Mouse (Mus musculus) spleen, adult 2 months (tissue): ENCODE measurements at regions not wholly inside any gene's neighbourhood (a gene's known extent, or its start where the extent isn't known, plus 50 kb on each side); places are given as distances from the start of the nearest gene placed in this dataset.

Source experiments
- DNase-seq, 2 experiments: peaks; one replicate each; pipeline versions ENCODE4 v3.0.0 to v3.0.0-alpha.2; 2012 to 2021; ENCODE audit warnings: low spot score in 2 of 2, low read depth in 1 of 2
- H3K27ac ChIP-seq: fragments of 200-500 bp; 2 replicates; pipeline ENCODE4 v1.5.1; 2012; ENCODE audit warnings: low read length, inconsistent platforms; ENCODE audit not compliant: insufficient read depth
- H3K27me3 ChIP-seq: fragments of 200-500 bp; 2 replicates; pipeline ENCODE4 v1.6.1; 2012; ENCODE audit warnings: mild to moderate bottlenecking, moderate library complexity, low read length, inconsistent platforms; ENCODE audit not compliant: control insufficient read depth, insufficient read depth
- H3K36me3 ChIP-seq: fragments of 200-500 bp; 2 replicates; pipeline ENCODE4 v1.6.1; 2012; ENCODE audit warnings: mild to moderate bottlenecking, low read length, inconsistent platforms; ENCODE audit not compliant: control insufficient read depth, insufficient read depth
- H3K4me1 ChIP-seq: fragments of 200-500 bp; 2 replicates; pipeline ENCODE4 v1.6.1; 2011; ENCODE audit warnings: inconsistent platforms; ENCODE audit not compliant: control insufficient read depth, insufficient read depth, insufficient read length
- H3K4me3 ChIP-seq: fragments of 200-500 bp; 2 replicates; pipeline ENCODE4 v1.5.1; 2011; ENCODE audit warnings: mild to moderate bottlenecking, inconsistent platforms; ENCODE audit not compliant: insufficient read depth, insufficient read length; ENCODE audit errors: extremely low read depth
- CTCF ChIP-seq: fragments of 200-500 bp; IDR thresholded peaks from 2 replicates; pipeline ENCODE4 v1.5.1; 2011; ENCODE audit warnings: mild to moderate bottlenecking, inconsistent platforms; ENCODE audit not compliant: insufficient read depth, insufficient read length, insufficient replicate concordance; ENCODE audit errors: extremely low read depth
- POLR2A ChIP-seq: fragments of 200-500 bp; IDR thresholded peaks from 2 replicates; pipeline ENCODE4 v1.6.1; 2011; ENCODE audit warnings: low read depth, low read length, inconsistent platforms
- WGBS: fragments of 180-500 bp; shearing (Covaris S2); methylation state at CpG from one replicate; pipeline ENCODE4 v1.1.7; 2018; 5-methylcytosine and 5-hydroxymethylcytosine counted together

DNA sequence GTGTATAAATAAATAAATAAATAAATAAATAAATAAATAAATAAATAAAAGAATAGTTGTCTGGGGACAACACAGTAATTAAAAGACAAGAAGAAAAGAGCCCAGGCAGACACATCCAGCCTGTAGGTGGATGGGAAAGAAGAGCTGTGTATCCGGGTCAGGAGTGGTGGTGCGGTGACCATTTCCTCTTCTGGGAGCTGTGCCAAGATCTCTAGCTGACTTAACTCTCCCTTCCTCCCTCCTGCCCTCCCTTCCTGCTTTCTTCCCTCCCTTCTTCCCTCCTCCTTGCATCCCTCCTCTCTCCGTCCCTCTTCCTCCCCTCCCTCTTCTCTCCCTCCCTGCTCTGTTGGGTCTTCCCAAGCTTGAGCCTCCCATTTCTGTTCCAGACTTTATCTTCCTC, 240.6 kb upstream of the Gjb5 start:
- Histone ChIP-seq H3K36me3 (no peaks in the 10 kb centered on the region), H3K4me3 (no peak overlapping the region), H3K4me1 (no peaks in the 10 kb centered on the region), H3K27ac (no peak overlapping the region), H3K27me3 (no peaks in the 10 kb centered on the region)
- TF ChIP-seq CTCF (no peak), POLR2A (no peak)
- DNase-seq: no peak
- WGBS: 77% methylated on average over 3 of the region's 3 CpGs

DNA sequence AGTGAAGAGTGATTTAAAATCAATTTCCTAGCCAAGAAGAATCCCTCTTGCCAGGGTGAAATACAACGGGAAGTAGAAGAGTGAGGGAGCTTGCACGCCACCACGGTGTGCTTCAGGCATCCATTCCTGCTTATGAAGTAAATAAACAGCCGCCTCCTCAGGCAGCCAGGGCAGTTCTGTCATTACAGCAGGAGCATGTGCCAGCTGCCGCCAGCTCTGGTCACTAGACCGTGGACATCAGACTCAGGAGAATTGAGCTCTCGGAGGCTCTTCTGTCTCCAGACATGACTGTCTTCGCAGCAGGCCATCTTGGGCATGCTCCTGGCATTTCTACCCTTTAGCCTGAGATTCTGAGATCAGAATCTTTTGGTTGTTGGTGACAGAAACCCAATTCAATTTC, 236.1 kb upstream of the Gjb5 start:
- Histone ChIP-seq H3K4me1 (no peaks in the 10 kb centered on the region), H3K4me3 (no peak overlapping the region), H3K36me3 (no peaks in the 10 kb centered on the region), H3K27ac (no peak overlapping the region), H3K27me3 (no peaks in the 10 kb centered on the region)
- TF ChIP-seq POLR2A (no peak), CTCF (no peak)
- 86% methylated on average over 8 of the region's 8 CpGs for WGBS
- no peak for DNase-seq

DNA sequence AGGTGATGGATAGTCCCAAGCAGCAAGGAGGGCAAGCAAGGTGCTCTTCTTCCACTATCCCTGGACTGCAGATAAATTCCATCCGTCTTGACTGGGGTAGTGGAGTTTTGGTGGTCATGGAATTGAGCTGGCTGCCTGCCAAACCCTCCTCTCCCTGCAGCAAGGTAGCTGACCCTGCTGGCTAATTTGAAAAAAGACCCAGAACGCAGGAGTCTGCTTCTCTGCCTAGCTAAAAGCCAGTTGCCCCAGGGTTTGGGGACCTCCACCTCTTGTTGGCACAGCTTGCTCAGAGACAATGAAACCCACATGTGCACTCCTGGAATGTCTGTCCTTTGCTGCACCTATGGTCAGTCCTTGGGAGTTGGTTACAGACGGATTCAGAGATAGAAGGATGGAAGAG, 233.6 kb upstream of the Gjb5 start:
- 75% methylated on average over 3 of the region's 3 CpGs for WGBS
- no peaks in the 10 kb centered on the region for H3K4me1 ChIP-seq
- no peak for TF ChIP-seq POLR2A
- no peak for TF ChIP-seq CTCF
- H3K27ac ChIP-seq: no peak overlapping the region
- no peaks in the 10 kb centered on the region for H3K27me3 ChIP-seq
- H3K36me3 ChIP-seq: no peaks in the 10 kb centered on the region
- DNase-seq: no peak
- no peak overlapping the region for H3K4me3 ChIP-seq

DNA sequence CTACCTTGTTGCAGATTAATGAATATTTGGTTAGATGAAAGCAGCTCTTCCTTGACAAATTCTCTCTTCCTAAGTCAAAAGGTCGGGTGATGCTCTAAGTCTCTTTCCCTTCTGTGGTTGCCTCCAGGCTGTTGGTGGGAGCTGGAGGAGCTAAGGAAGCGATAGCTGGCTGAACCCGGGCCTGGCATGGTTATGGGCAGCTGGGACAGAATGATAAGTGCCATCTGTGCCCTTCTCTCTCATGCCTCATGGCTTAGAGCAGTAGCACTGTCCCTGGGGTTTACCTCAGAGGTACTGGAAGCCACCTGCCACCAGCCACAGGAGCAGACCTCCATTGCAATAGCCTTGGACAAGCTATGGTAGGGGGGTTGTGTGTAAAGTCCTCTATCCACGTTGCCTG, 228.8 kb upstream of the Gjb5 start:
- Histone ChIP-seq H3K27me3 (no peaks in the 10 kb centered on the region), H3K4me1 (no peaks in the 10 kb centered on the region), H3K27ac (no peak overlapping the region), H3K4me3 (no peak overlapping the region), H3K36me3 (no peaks in the 10 kb centered on the region)
- no peak for TF ChIP-seq CTCF
- no peak for TF ChIP-seq POLR2A
- DNase-seq: no peak
- 68% methylated on average over 4 of the region's 4 CpGs for WGBS

DNA sequence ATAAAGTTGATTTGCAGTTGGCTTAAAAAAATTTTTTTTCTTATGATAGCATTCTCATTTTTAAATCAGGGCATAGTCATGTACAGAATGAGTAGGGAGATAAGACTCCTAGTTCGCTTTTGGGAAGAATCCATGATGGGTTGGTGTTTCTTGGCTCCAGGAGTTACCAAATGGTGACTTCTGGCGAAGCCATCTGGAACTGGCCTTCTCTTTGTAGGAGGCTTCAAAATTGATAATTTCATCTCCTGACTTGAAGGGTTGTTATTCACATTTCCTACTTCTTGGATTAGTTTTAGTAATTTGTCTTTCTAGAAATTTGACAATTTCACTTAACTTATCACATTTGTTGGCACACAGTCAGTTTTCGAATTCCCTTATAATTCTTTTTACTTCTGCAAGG, 218.5 kb upstream of the Gjb5 start:
- WGBS: 83% methylated on average over 3 of the region's 3 CpGs
- TF ChIP-seq CTCF (no peak), POLR2A (no peak)
- no peak for DNase-seq
- no peaks in the 10 kb centered on the region for H3K27me3 ChIP-seq
- H3K27ac ChIP-seq: no peak overlapping the region
- H3K36me3 ChIP-seq: no peaks in the 10 kb centered on the region
- H3K4me3 ChIP-seq: no peak overlapping the region
- no peaks in the 10 kb centered on the region for H3K4me1 ChIP-seq

DNA sequence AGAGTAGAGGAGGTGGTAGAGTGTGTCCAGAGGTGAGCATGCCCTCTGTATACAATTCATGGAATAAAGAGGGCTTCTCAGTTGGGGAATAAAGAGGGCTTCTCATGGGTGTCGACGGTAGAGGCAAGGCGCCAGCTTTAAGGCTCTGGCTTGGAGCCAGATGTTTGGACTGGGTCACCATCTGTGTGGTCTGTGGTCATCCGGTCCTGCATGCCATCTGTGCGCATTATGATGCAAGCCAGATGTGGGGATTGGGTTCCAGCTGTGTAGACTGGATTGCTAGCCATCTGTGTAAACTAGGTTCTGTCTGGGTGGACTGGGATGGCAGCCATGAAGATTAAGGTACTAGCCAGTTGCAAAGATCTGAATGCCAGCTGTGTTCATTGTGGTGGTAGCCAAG, 204.6 kb upstream of the Gjb5 start:
- WGBS: 92% methylated on average over 5 of the region's 5 CpGs
- H3K27ac ChIP-seq: no peak overlapping the region
- H3K4me3 ChIP-seq: no peak overlapping the region
- no peaks in the 10 kb centered on the region for H3K4me1 ChIP-seq
- DNase-seq: no peak
- H3K27me3 ChIP-seq: no peaks in the 10 kb centered on the region
- no peaks in the 10 kb centered on the region for H3K36me3 ChIP-seq
- TF ChIP-seq POLR2A: no peak
- no peak for TF ChIP-seq CTCF

DNA sequence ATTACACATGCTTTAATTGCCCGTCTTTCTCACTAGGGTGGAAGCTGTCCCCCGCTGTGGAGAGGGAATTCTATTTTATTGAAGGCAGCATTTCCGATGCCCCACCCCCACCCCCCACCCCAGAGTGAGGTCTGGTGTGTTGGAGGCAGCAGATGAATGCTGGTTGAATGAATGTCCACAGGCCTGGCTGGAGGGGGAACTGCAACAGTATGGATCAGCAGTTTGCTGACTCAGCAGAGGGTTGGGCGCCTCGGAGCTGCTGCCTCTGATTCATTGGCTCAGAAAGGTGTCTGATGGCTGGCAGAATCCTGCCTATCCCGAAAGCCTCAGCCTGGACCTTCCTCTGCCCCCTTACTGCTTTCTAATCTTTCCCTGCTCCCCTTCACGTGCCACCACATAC, 200.6 kb upstream of the Gjb5 start:
- no peaks in the 10 kb centered on the region for H3K27me3 ChIP-seq
- DNase-seq: no peak
- 68% methylated on average over 7 of the region's 7 CpGs for WGBS
- H3K27ac ChIP-seq: no peak overlapping the region
- no peak for TF ChIP-seq CTCF
- TF ChIP-seq POLR2A: no peak
- no peak overlapping the region for H3K4me3 ChIP-seq
- no peaks in the 10 kb centered on the region for H3K4me1 ChIP-seq
- no peaks in the 10 kb centered on the region for H3K36me3 ChIP-seq
